Mouse (Mus musculus) liver, adult (tissue): ENCODE results near the gene Gm10318.

ENCODE experiments used
- GATA4 ChIP-seq: IDR thresholded peaks from 2 replicates; pipeline ENCODE4 v1.6.1; 2014; ENCODE audit warnings: mild to moderate bottlenecking, low read length; ENCODE audit not compliant: insufficient replicate concordance

The Gm10318 gene

DNA sequence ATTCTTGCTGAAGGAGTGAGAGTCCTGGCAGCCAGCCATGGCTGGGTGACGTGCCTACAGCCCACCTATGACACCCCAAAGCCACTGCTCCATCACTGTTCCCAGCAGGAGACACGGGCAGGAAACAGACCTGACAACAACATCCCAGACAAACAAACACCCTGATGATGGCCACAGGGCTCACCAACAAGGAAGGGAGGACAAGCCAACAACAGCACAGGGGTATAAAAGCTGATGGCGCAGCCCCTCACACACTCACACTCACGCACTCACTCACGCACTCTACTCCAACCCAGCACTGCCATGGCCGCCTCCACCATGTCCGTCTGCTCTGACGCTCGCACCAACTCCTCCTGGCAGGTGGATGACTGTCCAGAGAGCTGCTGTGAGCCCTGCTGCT lies at the start of gene Gm10318:
Gm10318 (plus strand) TSS at position 301 of the 400 bp plus-strand sequence.
- no peak for TF ChIP-seq GATA4

DNA sequence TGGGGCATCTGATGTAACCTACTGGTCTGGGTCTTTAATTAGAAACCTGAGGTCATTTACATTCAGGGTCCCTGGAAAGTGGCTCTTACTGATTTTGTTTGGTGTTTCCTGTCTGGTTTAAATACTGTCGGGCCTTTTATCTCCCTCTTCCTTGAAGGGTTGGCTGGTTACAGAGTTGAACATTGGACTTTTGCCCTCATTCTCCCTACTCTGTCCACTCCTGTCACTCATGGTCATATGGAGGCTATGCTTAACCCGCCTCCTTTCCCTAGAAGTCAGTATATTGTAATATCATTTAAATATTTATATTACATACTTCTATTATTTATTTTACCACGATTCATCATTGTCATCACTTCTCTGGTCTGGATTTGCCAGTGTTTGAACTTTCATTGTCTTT lies 48.6 kb upstream of the Gm10318 start:
- no peak for TF ChIP-seq GATA4

DNA sequence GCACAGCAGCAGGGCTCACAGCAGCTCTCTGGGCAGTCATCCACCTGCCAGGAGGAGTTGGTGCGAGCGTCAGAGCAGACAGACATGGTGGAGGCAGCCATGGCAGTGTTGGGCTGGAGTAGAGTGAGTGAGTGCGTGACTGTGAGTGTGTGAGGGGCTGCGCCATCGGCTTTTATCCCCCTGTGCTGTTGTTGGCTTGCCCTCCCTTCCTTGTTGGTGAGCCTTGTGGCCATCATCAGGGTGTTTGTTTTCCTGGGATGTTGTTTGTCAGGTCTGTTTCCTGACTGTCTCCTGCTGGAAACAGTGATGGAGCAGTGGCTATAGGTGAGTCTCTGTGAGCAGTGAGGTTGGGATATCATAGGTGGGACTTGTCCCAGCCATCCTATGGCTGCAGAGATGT lies 40.9 kb upstream of the Gm10318 start, which contains the start of gene Gm9507:
Gm9507 (minus strand) TSS at position 101 of the 400 bp plus-strand sequence.
- no peak for TF ChIP-seq GATA4

DNA sequence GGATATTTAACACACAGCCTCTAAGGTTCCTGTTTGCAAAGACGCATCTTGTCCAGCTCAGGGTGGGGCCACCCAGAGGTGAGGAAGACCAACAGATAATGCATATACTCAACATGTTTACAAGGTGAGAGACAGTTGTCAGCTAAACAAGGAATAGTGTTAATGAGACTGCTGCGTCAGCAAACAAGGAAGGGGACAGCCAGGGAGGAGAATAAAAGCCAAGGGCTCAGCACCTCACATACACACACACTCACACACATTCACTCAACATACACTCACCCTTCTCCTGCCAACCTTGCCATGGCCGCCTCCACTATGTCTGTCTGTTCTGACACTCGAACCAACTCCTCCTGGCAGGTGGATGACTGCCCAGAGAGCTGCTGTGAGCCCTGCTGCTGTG lies 38.3 kb upstream of the Gm10318 start, which contains the start of gene Gm2696:
Gm2696 (plus strand) TSS at position 301 of the 400 bp plus-strand sequence.
- no peak for TF ChIP-seq GATA4

DNA sequence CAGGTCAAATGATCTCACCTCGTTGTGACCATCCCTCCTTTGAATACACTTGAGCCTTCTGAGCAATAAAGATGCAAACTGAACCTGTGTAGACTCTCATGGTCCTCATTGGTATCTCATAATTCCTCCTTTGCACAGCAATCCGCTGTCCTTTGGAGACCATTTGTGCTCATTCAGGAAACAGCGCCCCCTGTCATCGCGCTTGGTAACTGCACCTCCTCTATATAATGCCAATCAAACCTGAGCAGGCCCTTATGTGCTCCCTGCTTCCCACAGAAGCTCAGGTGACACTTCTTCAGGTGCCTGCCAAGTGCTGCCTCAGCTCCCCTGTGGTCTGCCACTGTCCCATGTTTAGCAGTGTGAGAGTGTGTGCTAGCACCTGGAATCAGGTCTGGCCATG lies 37.1 kb upstream of the Gm10318 start:
- TF ChIP-seq GATA4: no peak

DNA sequence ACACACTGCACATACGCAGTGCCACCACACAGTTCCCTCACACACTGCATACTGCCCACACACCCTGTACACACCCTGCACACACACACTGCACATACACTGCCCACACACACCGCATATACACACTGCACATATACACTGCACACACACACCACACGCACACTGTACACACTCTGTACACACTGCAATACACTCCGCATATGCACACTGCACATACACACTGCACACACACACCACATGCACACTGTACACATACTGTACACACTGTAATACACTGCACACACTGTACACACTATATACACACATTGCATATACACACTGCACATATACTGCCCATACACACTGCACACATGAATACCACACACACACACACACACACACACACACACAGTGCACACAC lies 34.1 kb upstream of the Gm10318 start:
- no peak for TF ChIP-seq GATA4

DNA sequence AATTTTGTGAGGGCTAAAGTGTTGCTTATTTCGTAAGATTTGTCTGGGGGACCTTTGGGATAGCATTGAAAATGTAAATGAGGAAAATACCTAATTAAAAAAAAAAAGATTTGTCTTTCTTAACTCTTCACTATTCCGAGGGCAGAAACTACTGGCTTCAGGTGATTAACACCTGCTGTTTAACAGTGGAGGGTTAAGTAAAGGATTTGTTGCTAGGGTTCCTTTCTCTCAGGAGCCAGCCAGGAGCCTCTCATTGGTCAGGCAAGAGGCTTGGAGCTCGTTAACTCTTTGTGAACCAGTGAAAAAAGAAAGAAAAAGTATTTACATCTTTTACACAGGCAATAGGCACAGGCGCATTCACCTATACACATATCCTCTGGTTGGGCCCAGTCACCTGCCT lies 33.5 kb upstream of the Gm10318 start:
- no peak for TF ChIP-seq GATA4

DNA sequence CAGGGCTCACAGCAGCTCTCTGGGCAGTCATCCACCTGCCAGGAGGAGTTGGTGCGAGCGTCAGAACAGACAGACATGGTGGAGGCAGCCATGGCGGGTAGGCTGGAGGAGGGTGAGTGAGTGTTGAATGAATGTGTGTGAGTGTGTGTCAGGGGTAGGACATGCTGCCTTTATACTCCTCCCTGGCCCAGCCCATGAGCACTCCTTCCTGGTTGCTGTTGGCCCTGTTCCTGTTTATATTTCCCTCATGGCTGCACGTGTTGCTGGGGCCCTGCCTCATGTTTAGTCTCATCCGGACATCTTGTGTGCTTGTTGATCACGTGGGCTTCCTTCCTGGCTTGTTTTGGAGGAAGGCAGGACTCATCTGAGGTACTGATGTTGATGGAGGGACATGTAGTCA lies 25.7 kb upstream of the Gm10318 start, which contains the start of gene Krtap10-4:
Krtap10-4 (minus strand) TSS at position 145 of the 400 bp plus-strand sequence.
- no peak for TF ChIP-seq GATA4

DNA sequence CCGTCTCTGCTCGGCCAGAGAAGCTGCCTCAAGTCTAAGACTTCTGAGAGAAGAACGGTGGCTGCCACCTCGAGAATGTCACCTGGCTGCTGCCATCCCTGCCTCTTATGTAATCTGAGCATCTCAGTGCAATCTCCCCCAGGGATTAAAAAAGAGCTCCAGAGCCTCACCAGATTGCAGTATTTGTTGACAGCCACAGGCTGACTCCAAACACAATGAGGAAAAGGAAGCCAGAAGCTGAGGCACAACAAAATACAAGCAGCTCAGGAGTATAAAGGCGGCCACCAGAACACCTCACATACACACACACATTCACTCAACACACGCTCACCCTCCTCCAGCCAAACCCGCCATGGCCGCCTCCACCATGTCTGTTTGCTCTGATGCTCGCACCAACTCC lies 17.0 kb upstream of the Gm10318 start, which contains the start of gene Krtap10-10:
Krtap10-10 (plus strand) TSS at position 301 of the 400 bp plus-strand sequence.
- no peak for TF ChIP-seq GATA4

DNA sequence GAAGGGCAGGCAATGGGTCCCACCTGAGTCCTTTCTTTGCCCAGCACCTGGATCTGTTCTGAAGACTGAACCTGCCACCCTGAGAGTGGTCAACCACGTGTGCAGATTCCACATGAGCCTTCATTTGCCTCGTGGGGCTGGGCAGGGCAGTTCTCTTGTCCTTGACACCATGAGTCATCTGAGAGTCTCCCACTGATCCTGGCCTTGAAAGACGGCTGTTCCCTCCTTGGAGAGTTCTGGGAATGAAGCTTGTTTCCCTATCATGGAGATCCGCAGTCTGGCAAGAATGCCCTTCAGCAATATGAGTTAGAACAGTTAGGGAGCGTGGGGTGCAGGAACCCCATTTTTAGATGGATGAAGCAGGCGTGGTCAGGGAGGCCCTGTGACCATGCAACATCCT lies 13.7 kb upstream of the Gm10318 start:
- no peak for TF ChIP-seq GATA4

DNA sequence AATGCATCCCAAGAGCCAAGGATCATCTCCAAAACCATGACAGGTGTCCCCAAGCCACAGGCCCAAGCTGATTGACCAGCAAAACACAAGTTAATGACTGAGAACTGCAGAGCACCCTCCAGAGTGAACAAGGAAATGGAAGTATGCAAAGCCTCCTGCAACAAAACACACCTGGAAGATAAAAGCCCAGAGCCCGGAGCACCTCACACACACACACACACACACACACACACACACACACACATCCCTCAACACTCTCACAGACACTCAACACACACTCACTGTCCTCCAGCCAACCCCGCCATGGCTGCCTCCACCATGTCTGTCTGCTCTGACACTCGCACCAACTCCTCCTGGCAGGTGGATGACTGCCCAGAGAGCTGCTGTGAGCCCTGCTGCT lies 6.2 kb upstream of the Gm10318 start, which contains the start of gene Gm36176:
Gm36176 (plus strand) TSS at position 301 of the 400 bp plus-strand sequence.
- TF ChIP-seq GATA4: no peak

DNA sequence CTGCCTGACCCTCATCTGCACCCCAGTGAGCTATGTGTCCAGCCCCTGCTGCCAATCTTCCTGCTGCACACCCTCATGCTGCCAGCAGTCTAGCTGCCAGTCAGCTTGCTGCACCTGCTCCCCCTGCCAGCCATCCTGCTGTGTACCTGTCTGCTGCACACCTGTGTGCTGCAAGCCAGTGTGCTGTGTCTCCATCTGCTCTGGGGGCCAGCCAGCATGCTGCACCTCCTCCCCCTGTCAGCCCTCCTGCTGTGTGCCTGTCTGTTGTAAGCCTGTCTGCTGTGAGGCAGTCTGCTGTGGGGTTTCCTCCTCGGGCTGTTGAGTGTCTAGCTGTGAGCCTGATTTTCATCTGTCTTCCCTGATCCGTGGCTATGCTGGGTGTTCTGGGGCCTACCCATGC lies 5.7 kb upstream of the Gm10318 start:
- TF ChIP-seq GATA4: no peak

DNA sequence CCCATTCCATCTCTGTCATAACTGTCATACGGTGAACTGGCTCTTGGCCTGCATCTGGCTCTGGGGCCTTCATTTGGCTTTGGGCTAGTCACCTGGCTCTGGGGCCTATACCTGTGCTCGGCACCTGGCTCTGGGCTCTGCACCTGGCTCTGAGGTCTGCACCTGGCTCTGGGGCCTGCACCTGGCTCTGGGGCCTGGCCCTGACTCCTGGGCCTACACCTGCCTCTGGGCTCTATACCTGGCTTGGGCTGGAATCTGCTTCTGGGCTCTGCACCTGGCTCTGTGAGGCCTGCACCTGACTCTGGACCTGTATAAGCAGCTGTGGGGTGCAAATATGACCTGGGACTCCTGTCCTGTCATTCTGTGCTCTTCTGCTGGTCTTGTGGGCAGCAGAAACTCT lies 5.1 kb upstream of the Gm10318 start:
- TF ChIP-seq GATA4: no peak

DNA sequence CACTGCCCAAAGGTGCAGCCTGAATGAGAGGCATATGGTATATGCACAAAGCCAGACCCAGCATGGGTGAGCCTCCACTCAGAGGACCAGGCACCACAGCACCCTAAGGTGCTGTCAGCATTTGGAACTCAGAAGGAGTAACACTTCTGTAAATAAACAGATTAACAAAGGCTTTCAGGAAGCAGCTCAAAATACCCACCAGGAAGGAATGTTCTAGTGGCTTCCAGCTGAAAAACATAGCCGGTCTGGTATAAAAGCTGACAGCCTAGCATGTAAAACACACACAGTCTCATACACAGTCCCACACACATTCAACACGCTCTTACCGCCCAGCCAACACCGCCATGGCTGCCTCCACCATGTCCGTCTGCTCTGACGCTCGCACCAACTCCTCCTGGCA lies 9.0 kb downstream of the Gm10318 start, which contains the start of gene Gm3285:
Gm3285 (plus strand) TSS at position 301 of the 400 bp plus-strand sequence.
- no peak for TF ChIP-seq GATA4

DNA sequence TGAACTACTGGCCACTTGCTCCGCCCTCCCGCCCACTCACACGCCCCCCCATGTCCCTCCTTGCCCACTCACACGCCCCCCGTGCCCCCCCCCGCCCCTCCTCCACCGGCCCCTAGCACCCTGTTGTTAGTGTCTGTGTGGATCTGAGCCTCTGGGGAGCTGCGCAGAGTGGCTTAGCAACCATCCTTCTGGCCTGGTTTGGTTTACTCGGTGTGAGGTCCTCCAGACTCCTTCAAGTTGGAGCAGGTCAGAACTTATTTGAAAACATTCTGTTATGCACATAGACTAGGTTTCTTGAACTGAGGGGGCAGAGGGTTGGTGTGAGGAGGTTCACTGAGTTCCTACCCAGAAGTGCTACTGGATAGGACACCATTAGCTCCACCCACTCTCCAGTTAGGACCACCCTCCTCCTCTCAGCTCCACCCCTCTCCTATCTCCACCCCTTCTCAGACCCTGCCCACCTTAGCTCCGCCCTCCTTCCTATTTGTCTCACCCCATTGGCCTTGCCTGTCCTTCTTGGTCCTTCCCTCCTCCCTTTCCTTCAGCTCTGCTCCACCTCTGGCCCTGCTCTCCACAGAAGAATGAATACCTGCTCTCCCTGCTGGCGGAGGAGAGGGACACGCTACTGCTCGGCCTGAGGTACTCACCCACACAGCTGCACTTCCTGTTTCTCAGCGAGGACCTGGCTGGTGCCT lies 11.6 kb downstream of the Gm10318 start:
- TF ChIP-seq GATA4: no peak

DNA sequence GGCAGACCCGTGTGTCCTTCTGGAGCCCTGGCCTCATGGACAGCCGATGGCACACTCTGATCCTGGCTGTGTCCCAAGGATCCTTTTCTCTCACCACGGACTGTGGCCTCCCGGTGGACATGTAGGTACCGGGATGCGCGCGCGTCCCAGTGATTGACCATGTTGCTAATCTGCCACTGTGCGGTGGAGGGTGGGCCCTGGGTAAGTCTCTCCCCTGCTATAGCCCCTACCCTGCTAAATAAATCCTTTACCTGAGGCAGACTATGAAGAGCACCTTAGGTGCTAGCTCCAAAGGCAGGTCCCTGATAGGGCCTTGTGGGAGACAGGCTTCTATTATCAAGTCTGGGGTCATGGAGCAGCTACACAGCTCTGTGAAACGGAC lies 12.1 kb downstream of the Gm10318 start:
- no peak for TF ChIP-seq GATA4

DNA sequence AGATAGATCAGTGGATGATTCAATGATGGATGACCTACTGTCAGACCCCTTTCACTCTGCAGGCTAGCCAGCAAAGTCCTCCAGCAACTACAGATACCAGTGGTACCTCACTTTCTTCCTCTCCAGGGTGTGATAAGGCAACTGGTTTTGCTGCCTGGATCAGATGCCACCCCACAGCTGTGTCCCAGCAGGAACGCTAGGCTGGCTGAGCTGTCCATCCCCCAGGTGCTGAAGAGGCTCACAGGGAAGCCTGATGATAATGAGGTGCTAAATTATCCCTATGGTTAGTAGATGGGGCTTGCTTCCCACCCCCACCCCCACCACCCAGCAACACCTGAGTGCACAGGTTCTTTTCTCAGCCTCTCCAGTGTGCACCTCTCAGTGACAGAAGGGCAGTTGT lies 14.9 kb downstream of the Gm10318 start:
- no peak for TF ChIP-seq GATA4
